Mouse (Mus musculus): ENCODE results near the gene Gm44579.

DNA sequence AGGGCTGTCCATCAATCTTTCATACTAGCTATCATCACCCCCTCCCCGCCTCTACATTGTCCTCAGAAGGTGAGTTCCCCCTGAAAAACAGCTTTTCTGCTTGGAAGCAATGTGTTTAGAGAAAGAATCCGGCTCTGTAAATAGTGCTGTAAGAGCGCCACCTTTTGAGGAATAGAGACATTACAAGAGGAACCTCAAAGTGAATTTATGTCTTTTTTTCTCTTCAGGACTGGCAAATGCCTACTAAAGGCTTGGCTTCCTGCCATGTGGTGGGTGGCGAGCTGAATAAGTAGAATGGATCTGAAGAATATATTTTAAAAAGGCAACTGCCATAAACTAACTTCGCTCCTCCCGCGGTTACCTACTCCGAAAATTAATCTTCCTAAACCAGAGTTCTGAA, 47.0 kb downstream of the Gm44579 start:
- TF ChIP-seq CTCF (IDR thresholded peaks at IDR 0.05) (peak; percentile 83), POLR2A (IDR thresholded peaks at IDR 0.05; ENCODE audit: insufficient read depth, low read depth, low read length) (no peak)

Measured in heart, adult 2 months (tissue).